Mouse (Mus musculus) CH12.LX (cell line): ENCODE measurements around the gene Cenpt. TPM values are rescaled to one million over a fixed set of nuclear protein-coding genes. Genes with fewer than 3 reads are reported as not detected.
A peak's percentile ranks its signal among the peaks of the same experiment; 100 is the strongest.

ENCODE experiments used
- DNase-seq: peaks from one replicate; pipeline ENCODE4 v3.0.0-alpha.2; 2013; ENCODE audit errors: extremely low read depth
- H3K27ac ChIP-seq: 2 replicates; pipeline ENCODE4 v1.5.1; 2012; ENCODE audit warnings: low read depth, mild to moderate bottlenecking, control low read depth, moderate library complexity; ENCODE audit not compliant: insufficient read depth
- H3K27me3 ChIP-seq: replicated peaks from 2 replicates; pipeline ENCODE3; 2012; ENCODE audit warnings: inconsistent platforms
- H3K36me3 ChIP-seq, 2 experiments: replicated peaks in 1 of 2; 2 replicates each; pipeline versions ENCODE3 to v1.6.1; 2012; ENCODE audit warnings: inconsistent platforms in 1 of 2, low read length in 1 of 2, mild to moderate bottlenecking in 1 of 2, mixed read lengths in 1 of 2, moderate library complexity in 1 of 2; ENCODE audit not compliant: control insufficient read depth in 1 of 2, insufficient read depth in 1 of 2
- H3K4me1 ChIP-seq, 2 experiments: 2 replicates each; pipeline ENCODE4 v1.6.1; 2012; ENCODE audit warnings: inconsistent platforms in 1 of 2, moderate library complexity in 1 of 2; ENCODE audit not compliant: insufficient read depth in 2 of 2, control insufficient read depth in 1 of 2
- H3K4me2 ChIP-seq: 2 replicates; pipeline ENCODE4 v1.6.1; 2012; ENCODE audit warnings: low read depth, mild to moderate bottlenecking, control low read depth; ENCODE audit not compliant: poor library complexity, insufficient read depth, severe bottlenecking
- H3K4me3 ChIP-seq, 3 experiments: fragments of 150-350 bp in 1 of 3; sonication (generic) in 1 of 3; replicated peaks in 1 of 3; 2 replicates each; pipeline versions ENCODE3 to v1.5.1; 2011 to 2012; ENCODE audit warnings: low read depth in 2 of 3, low read length in 2 of 3, mild to moderate bottlenecking in 2 of 3, moderate library complexity in 2 of 3, control low read depth in 1 of 3, improper control_type of control experiment in 1 of 3, inconsistent platforms in 1 of 3, mixed read lengths in 1 of 3; ENCODE audit not compliant: poor library complexity in 1 of 3
- H3K79me2 ChIP-seq: replicated peaks from 2 replicates; pipeline ENCODE4 v1.6.1; 2012; ENCODE audit warnings: mild to moderate bottlenecking, moderate library complexity; ENCODE audit not compliant: control insufficient read depth, poor library complexity, insufficient read depth, severe bottlenecking; ENCODE audit errors: extremely low read depth
- H3K9ac ChIP-seq: 2 replicates; pipeline ENCODE4 v1.6.1; 2012; ENCODE audit warnings: low read depth, mild to moderate bottlenecking, control low read depth, moderate library complexity; ENCODE audit not compliant: insufficient read depth
- H3K9me3 ChIP-seq: replicated peaks from 2 replicates; pipeline ENCODE3; 2012; ENCODE audit warnings: low read length, inconsistent platforms, mixed read lengths
- CHD1 ChIP-seq: IDR thresholded peaks from 2 replicates; pipeline ENCODE4 v1.6.1; 2012; ENCODE audit warnings: low read depth, low read length, improper control_type of control experiment, inconsistent platforms
- E2F4 ChIP-seq: IDR thresholded peaks from 2 replicates; pipeline ENCODE4 v1.6.1; 2011; ENCODE audit warnings: low read depth, low read length, improper control_type of control experiment; ENCODE audit not compliant: insufficient replicate concordance
- EP300 ChIP-seq: IDR thresholded peaks from 2 replicates; pipeline ENCODE4 v1.6.1; 2011; ENCODE audit warnings: low read length, improper control_type of control experiment
- GABPA ChIP-seq: IDR thresholded peaks from 2 replicates; pipeline ENCODE4 v1.6.1; 2012; ENCODE audit warnings: low read depth, low read length, improper control_type of control experiment, inconsistent platforms; ENCODE audit not compliant: insufficient replicate concordance
- IRF4 ChIP-seq: IDR thresholded peaks from 2 replicates; pipeline ENCODE4 v1.6.1; 2014; ENCODE audit warnings: low read depth, mild to moderate bottlenecking, inconsistent platforms, low read length, improper control_type of control experiment
- JUND ChIP-seq: conservative IDR thresholded peaks from 2 replicates; pipeline ENCODE4 v1.6.1; 2011; ENCODE audit warnings: low read depth, low read length, improper control_type of control experiment
- KAT2A ChIP-seq: IDR thresholded peaks from 2 replicates; pipeline ENCODE4 v1.6.1; 2012; ENCODE audit warnings: low read length, improper control_type of control experiment, inconsistent platforms; ENCODE audit not compliant: insufficient replicate concordance
- MAFK ChIP-seq: IDR thresholded peaks from 2 replicates; pipeline ENCODE4 v1.6.1; 2011; ENCODE audit warnings: low read length, improper control_type of control experiment; ENCODE audit not compliant: insufficient replicate concordance
- MAX ChIP-seq: IDR thresholded peaks from 2 replicates; pipeline ENCODE4 v1.6.1; 2011; ENCODE audit warnings: low read length, improper control_type of control experiment
- MAZ ChIP-seq: IDR thresholded peaks from 2 replicates; pipeline ENCODE4 v1.6.1; 2012; ENCODE audit warnings: low read depth, mild to moderate bottlenecking, inconsistent platforms, low read length, improper control_type of control experiment, moderate library complexity
- MEF2A ChIP-seq: IDR thresholded peaks from 2 replicates; pipeline ENCODE4 v1.6.1; 2014; ENCODE audit warnings: low read depth, mild to moderate bottlenecking, inconsistent platforms, low read length, improper control_type of control experiment, borderline replicate concordance
- MXI1 ChIP-seq: IDR thresholded peaks from 2 replicates; pipeline ENCODE4 v1.6.1; 2011; ENCODE audit warnings: mild to moderate bottlenecking, low read depth, low read length, improper control_type of control experiment
- MYC ChIP-seq: IDR thresholded peaks from 2 replicates; pipeline ENCODE4 v1.6.1; 2011; ENCODE audit warnings: low read depth, mild to moderate bottlenecking, improper control_type of control experiment, low read length
- NELFE ChIP-seq: IDR thresholded peaks from 2 replicates; pipeline ENCODE4 v1.6.1; 2011; ENCODE audit warnings: low read depth, low read length, improper control_type of control experiment
- NRF1 ChIP-seq: IDR thresholded peaks from 2 replicates; pipeline ENCODE4 v1.6.1; 2014; ENCODE audit warnings: low read depth, mild to moderate bottlenecking, inconsistent platforms, low read length, improper control_type of control experiment, moderate library complexity
- PAX5 ChIP-seq: IDR thresholded peaks from 2 replicates; pipeline ENCODE4 v1.6.1; 2012; ENCODE audit warnings: low read length, inconsistent platforms, mixed read lengths
- POLR2A ChIP-seq: IDR thresholded peaks from 2 replicates; pipeline ENCODE4 v1.6.1; 2011; ENCODE audit warnings: low read depth, mild to moderate bottlenecking, improper control_type of control experiment, low read length
- POLR2AphosphoS2 ChIP-seq: IDR thresholded peaks from 2 replicates; pipeline ENCODE4 v1.6.1; 2011; ENCODE audit warnings: low read depth, low read length, improper control_type of control experiment
- RAD21 ChIP-seq: IDR thresholded peaks from 2 replicates; pipeline ENCODE4 v1.6.1; 2011; ENCODE audit warnings: low read depth, mild to moderate bottlenecking, low read length, improper control_type of control experiment, moderate library complexity
- SIN3A ChIP-seq: IDR thresholded peaks from 2 replicates; pipeline ENCODE4 v1.6.1; 2012; ENCODE audit warnings: low read length, improper control_type of control experiment, inconsistent platforms
- SMC3 ChIP-seq: IDR thresholded peaks from 2 replicates; pipeline ENCODE4 v1.6.1; 2011; ENCODE audit warnings: low read depth, low read length, improper control_type of control experiment
- TBP ChIP-seq: conservative IDR thresholded peaks from 2 replicates; pipeline ENCODE4 v1.6.1; 2011; ENCODE audit warnings: low read depth, low read length, improper control_type of control experiment
- TCF12 ChIP-seq: IDR thresholded peaks from 2 replicates; pipeline ENCODE4 v1.6.1; 2014; ENCODE audit warnings: low read depth, mild to moderate bottlenecking, inconsistent platforms, low read length, improper control_type of control experiment
- USF1 ChIP-seq: IDR thresholded peaks from 2 replicates; pipeline ENCODE4 v1.6.1; 2014; ENCODE audit warnings: low read depth, mild to moderate bottlenecking, inconsistent platforms, low read length, improper control_type of control experiment
- USF2 ChIP-seq: conservative IDR thresholded peaks from 2 replicates; pipeline ENCODE4 v1.6.1; 2011; ENCODE audit warnings: low read depth, low read length, improper control_type of control experiment
- ZC3H11A ChIP-seq: IDR thresholded peaks from 2 replicates; pipeline ENCODE4 v1.6.1; 2012; ENCODE audit warnings: low read depth, mild to moderate bottlenecking, inconsistent platforms, low read length, improper control_type of control experiment
- ZMIZ1 ChIP-seq: IDR thresholded peaks from 2 replicates; pipeline ENCODE4 v1.6.1; 2012; ENCODE audit warnings: low read depth, mild to moderate bottlenecking, inconsistent platforms, low read length, improper control_type of control experiment
- dilution Hi-C: fragments of 300-500 bp; cut with MboI; formaldehyde crosslinking; loops from 2 replicates; pipeline ENCODE4 v1.14.3; 2020; ENCODE audit warnings: low sequenced_read_pairs; ENCODE audit not compliant: extremely low pct_unique_long_range_greater_than_20kb, extremely low pct_ligation_motif_present
- in situ Hi-C: fragments of 300-500 bp; cut with MboI; formaldehyde crosslinking; loops from 3 replicates; pipeline ENCODE4 v1.14.3; 2019; ENCODE audit warnings: low sequenced_read_pairs, low pct_ligation_motif_present, low pct_unique_long_range_greater_than_20kb, mixed read lengths
- polyA plus RNA-seq: library from polyadenylated mRNA; unstranded; fragments of >175 nt; gene quantifications from 2 replicates; pipeline ENCODE4 v1.2.1, GENCODE M21; 2012; ENCODE audit warnings: low read depth; ENCODE audit not compliant: insufficient read length
- total RNA-seq, 2 experiments: library from RNA; depleted of rRNA; stranded (reverse); fragments of 300-350 nt in 1 of 2; fragments of >200 nt in 1 of 2; gene quantifications; 2 replicates each; pipeline ENCODE4 v1.2.3; 2012 to 2014

Gene Cenpt
- total and polyA plus RNA-seq, 3 experiments, result 17.3 to 29.4 (median 21.3) TPM

- DNase-seq, result no peak
- peak overlapping the region; percentile 97 for H3K27ac ChIP-seq
These were observed 42.0 kb downstream of the Cenpt start for GRCm38 (mm10) chr8:105811061-105811460.

GRCm38 (mm10) chr8:105810245-105810786 is 42.8 kb downstream of the Cenpt start:
- Histone ChIP-seq H3K4me3 (peak overlapping the region; percentile 14 to 39 (median 23)), H3K79me2 (peaks cover 20% of the 10 kb centered on the region), H3K9me3 (no peaks in the 10 kb centered on the region), H3K27ac (peak overlapping the region; percentile 97), H3K9ac (peak overlapping the region; percentile 55), H3K36me3 (peaks cover 3 to 51% of the 10 kb centered on the region in 2 experiments), H3K27me3 (no peaks in the 10 kb centered on the region), H3K4me2 (peak overlapping the region; percentile 98), H3K4me1 (peaks cover 15 to 62% of the 10 kb centered on the region in 2 experiments)
- in situ Hi-C loops (no loop called here), dilution Hi-C loops (no loop called here)
- 0 out of 2 replicates have a peak, but pooled peaks have one; percentile 15 for TF ChIP-seq KAT2A
- peak; percentile 18; the same call in 1 of the 2 replicates for TF ChIP-seq TCF12
- peak; percentile 68 for TF ChIP-seq EP300
- TF ChIP-seq MXI1, result peak; percentile 57; the same call in 1 of the 2 replicates
- TF ChIP-seq POLR2A, result peak; percentile 33; the same call in 1 of the 2 replicates
- peak; percentile 87; the same call in 1 of the 2 replicates for TF ChIP-seq IRF4
- no peak for TF ChIP-seq POLR2AphosphoS2
- TF ChIP-seq SIN3A, result peak; percentile 44; the same call in 1 of the 2 replicates
- no peak for TF ChIP-seq USF1
- no peak for TF ChIP-seq JUND
- TF ChIP-seq MAFK, result 0 out of 2 replicates have a peak, but pooled peaks have one; percentile 19
- no peak for TF ChIP-seq RAD21
- DNase-seq, result peak; percentile 76

More at GRCm38 (mm10) chr8:105811061-105811460, 42.0 kb downstream of the Cenpt start:
- in situ Hi-C loops (no loop called here), dilution Hi-C loops (no loop called here)
- Histone ChIP-seq H3K79me2 (peaks cover 20% of the 10 kb centered on the region), H3K4me2 (peak overlapping the region; percentile 98), H3K4me1 (peaks cover 15 to 55% of the 10 kb centered on the region in 2 experiments), H3K27me3 (no peaks in the 10 kb centered on the region), H3K9ac (peak overlapping the region; percentile 55), H3K36me3 (peaks cover 3 to 54% of the 10 kb centered on the region in 2 experiments), H3K9me3 (no peaks in the 10 kb centered on the region), H3K4me3 (peak overlapping the region in 2 of 3 experiments; percentile 1 to 23)
- TF ChIP-seq MEF2A (no peak), CHD1 (no peak), ZMIZ1 (no peak), NELFE (no peak), GABPA (no peak), RAD21 (no peak), PAX5 (no peak), MXI1 (no peak), MYC (no peak), POLR2A (no peak), MAX (no peak), MAZ (no peak), TBP (no peak), USF2 (no peak), ZC3H11A (no peak), USF1 (no peak), SMC3 (no peak), TCF12 (no peak), E2F4 (no peak), NRF1 (no peak)
